Mouse (Mus musculus): ENCODE measurements around the gene Epb41l3. TPM values are rescaled to one million over a fixed set of nuclear protein-coding genes. Genes with fewer than 3 reads are reported as not detected.

Gene Epb41l3
- total and polyA plus RNA-seq, 3 experiments: not detected

GRCm38 (mm10) chr17:69303579-69304274 lies 228.2 kb downstream of the Epb41l3 start:
- Histone ChIP-seq H3K4me1 (ENCODE audit: control insufficient read depth in 1 of 2, insufficient read depth in 2 of 2, low read length in 2 of 2) (no peaks in the 10 kb centered on the region), H3K9ac (ENCODE audit: control insufficient read depth, low read depth, low read length, poor library complexity, severe bottlenecking) (no peak overlapping the region), H3K27me3 (ENCODE audit: control insufficient read depth in 1 of 2, insufficient read depth in 2 of 2, low read length in 2 of 2) (no peaks in the 10 kb centered on the region), H3K27ac (ENCODE audit: control insufficient read depth, low read depth, low read length) (no peak overlapping the region), H3K36me3 (ENCODE audit: control insufficient read depth in 1 of 2, insufficient read depth in 2 of 2, low read length in 2 of 2) (no peaks in the 10 kb centered on the region), H3K79me2 (ENCODE audit: control insufficient read depth, insufficient read depth, low read length, poor library complexity) (no peaks in the 10 kb centered on the region), H3K9me3 (replicated peaks; ENCODE audit: insufficient read depth, low read length) (no peaks in the 10 kb centered on the region), H3K4me3 (ENCODE audit: control insufficient read depth in 1 of 2, insufficient read depth in 1 of 2, low read depth in 2 of 2, low read length in 2 of 2) (no peak overlapping the region)
- TF ChIP-seq SIN3A (IDR thresholded peaks at IDR 0.05; ENCODE audit: low read length) (no peak), POLR2AphosphoS5 (IDR thresholded peaks at IDR 0.05; ENCODE audit: borderline replicate concordance, low read depth, low read length) (no peak), MAX (IDR thresholded peaks at IDR 0.05; ENCODE audit: low read length) (no peak), RCOR1 (IDR thresholded peaks at IDR 0.05; ENCODE audit: low read depth, low read length) (no peak)
- DNase-seq (ENCODE audit: low read depth, low spot score): no peak

GRCm38 (mm10) chr17:69307636-69308035 lies 232.2 kb downstream of the Epb41l3 start:
- TF ChIP-seq ZC3H11A (IDR thresholded peaks at IDR 0.05; ENCODE audit: low read depth, low read length): no peak
- no peak for TF ChIP-seq ZMIZ1 (IDR thresholded peaks at IDR 0.05; ENCODE audit: low read depth, low read length)
- TF ChIP-seq NRF1 (IDR thresholded peaks at IDR 0.05; ENCODE audit: insufficient read depth, low read depth, low read length, poor library complexity, severe bottlenecking): no peak
- TF ChIP-seq MEF2A (IDR thresholded peaks at IDR 0.05; ENCODE audit: extremely low read depth, insufficient replicate concordance, low read depth, low read length, poor library complexity, severe bottlenecking): no peak
- TF ChIP-seq MXI1 (IDR thresholded peaks at IDR 0.05; ENCODE audit: low read depth, low read length): no peak
- TF ChIP-seq CHD1 (IDR thresholded peaks at IDR 0.05; ENCODE audit: low read depth, low read length): no peak
- TF ChIP-seq SMC3 (IDR thresholded peaks at IDR 0.05; ENCODE audit: low read depth, low read length): no peak
- no peak for TF ChIP-seq UBTF (IDR thresholded peaks at IDR 0.05; ENCODE audit: borderline replicate concordance, insufficient read depth, low read depth, low read length)
- no peaks in the 10 kb centered on the region for H3K79me2 ChIP-seq (ENCODE audit: control insufficient read depth, insufficient read depth, low read length, poor library complexity)

GRCm38 (mm10) chr17:69309872-69310271 lies 234.4 kb downstream of the Epb41l3 start:
- Histone ChIP-seq H3K27ac (ENCODE audit: control insufficient read depth, low read depth, low read length) (no peak overlapping the region), H3K9me3 (replicated peaks; ENCODE audit: insufficient read depth, low read length) (no peaks in the 10 kb centered on the region), H3K79me2 (ENCODE audit: control insufficient read depth, insufficient read depth, low read length, poor library complexity) (no peaks in the 10 kb centered on the region), H3K27me3 (ENCODE audit: control insufficient read depth in 1 of 2, insufficient read depth in 2 of 2, low read length in 2 of 2) (no peaks in the 10 kb centered on the region), H3K4me3 (ENCODE audit: control insufficient read depth in 1 of 2, insufficient read depth in 1 of 2, low read depth in 2 of 2, low read length in 2 of 2) (no peak overlapping the region), H3K4me1 (ENCODE audit: control insufficient read depth in 1 of 2, insufficient read depth in 2 of 2, low read length in 2 of 2) (no peaks in the 10 kb centered on the region), H3K9ac (ENCODE audit: control insufficient read depth, low read depth, low read length, poor library complexity, severe bottlenecking) (no peak overlapping the region), H3K36me3 (ENCODE audit: control insufficient read depth in 1 of 2, insufficient read depth in 2 of 2, low read length in 2 of 2) (no peaks in the 10 kb centered on the region)
- no peak for TF ChIP-seq ZKSCAN1 (IDR thresholded peaks at IDR 0.05; ENCODE audit: low read depth, low read length)
- no peak for TF ChIP-seq GABPA (IDR thresholded peaks at IDR 0.05; ENCODE audit: low read depth, low read length)
- no peak for TF ChIP-seq UBTF (IDR thresholded peaks at IDR 0.05; ENCODE audit: borderline replicate concordance, insufficient read depth, low read depth, low read length)
- no peak for TF ChIP-seq POLR2AphosphoS2 (IDR thresholded peaks at IDR 0.05; ENCODE audit: low read length)
- TF ChIP-seq MAFK (IDR thresholded peaks at IDR 0.05; ENCODE audit: borderline replicate concordance, low read depth, low read length): no peak
- TF ChIP-seq MYB (IDR thresholded peaks at IDR 0.05; ENCODE audit: low read depth, low read length): no peak
- TF ChIP-seq MYC (IDR thresholded peaks at IDR 0.05; ENCODE audit: low read depth, low read length): no peak
- TF ChIP-seq MEF2A (IDR thresholded peaks at IDR 0.05; ENCODE audit: extremely low read depth, insufficient replicate concordance, low read depth, low read length, poor library complexity, severe bottlenecking): no peak
- no peak for TF ChIP-seq USF1 (IDR thresholded peaks at IDR 0.05; ENCODE audit: low read depth, low read length)
- TF ChIP-seq ZNF384 (IDR thresholded peaks at IDR 0.05; ENCODE audit: low read depth, low read length): no peak
- no peak for TF ChIP-seq ETS1 (IDR thresholded peaks at IDR 0.05; ENCODE audit: low read depth, low read length)
- no peak for TF ChIP-seq TAL1 (IDR thresholded peaks at IDR 0.05; ENCODE audit: low read length)
- TF ChIP-seq MXI1 (IDR thresholded peaks at IDR 0.05; ENCODE audit: low read depth, low read length): no peak
- TF ChIP-seq MAZ (IDR thresholded peaks at IDR 0.05; ENCODE audit: low read depth, low read length): no peak
- TF ChIP-seq SIN3A (IDR thresholded peaks at IDR 0.05; ENCODE audit: low read length): no peak
- TF ChIP-seq BHLHE40 (IDR thresholded peaks at IDR 0.05; ENCODE audit: borderline replicate concordance, low read depth, low read length): no peak
- DNase-seq (ENCODE audit: low read depth, low spot score): no peak

More at GRCm38 (mm10) chr17:69307636-69308035, 232.2 kb downstream of the Epb41l3 start:
- no peak for DNase-seq (ENCODE audit: low read depth, low spot score)
- H3K4me1 ChIP-seq (ENCODE audit: control insufficient read depth in 1 of 2, insufficient read depth in 2 of 2, low read length in 2 of 2): no peaks in the 10 kb centered on the region
- no peaks in the 10 kb centered on the region for H3K9me3 ChIP-seq (replicated peaks; ENCODE audit: insufficient read depth, low read length)
- H3K9ac ChIP-seq (ENCODE audit: control insufficient read depth, low read depth, low read length, poor library complexity, severe bottlenecking): no peak overlapping the region
- no peak overlapping the region for H3K4me3 ChIP-seq (ENCODE audit: control insufficient read depth in 1 of 2, insufficient read depth in 1 of 2, low read depth in 2 of 2, low read length in 2 of 2)
- H3K27me3 ChIP-seq (ENCODE audit: control insufficient read depth in 1 of 2, insufficient read depth in 2 of 2, low read length in 2 of 2): no peaks in the 10 kb centered on the region
- no peak overlapping the region for H3K27ac ChIP-seq (ENCODE audit: control insufficient read depth, low read depth, low read length)
- no peaks in the 10 kb centered on the region for H3K36me3 ChIP-seq (ENCODE audit: control insufficient read depth in 1 of 2, insufficient read depth in 2 of 2, low read length in 2 of 2)

Measured in MEL (cell line).